Mouse (Mus musculus): ENCODE data around the gene Olfr101. TPM values are rescaled to one million over a fixed set of nuclear protein-coding genes. Genes with fewer than 3 reads are reported as not detected.

Gene Olfr101
- polyA plus RNA-seq, 1 experiment from 2014 or later, result not detected

Other genes with a start within 250 kb of the Olfr101 start
- gene Olfr90, start 215.8 kb downstream of the Olfr101 start, polyA plus RNA-seq (2014; fragmentation: Nextera tagmentation; extraction: Ambion mirVana), result not detected in 2 replicates
- not detected in 2 replicates for gene Olfr91, start 206.0 kb downstream of the Olfr101 start, polyA plus RNA-seq (2014; fragmentation: Nextera tagmentation; extraction: Ambion mirVana)
- gene Olfr92, start 184.2 kb downstream of the Olfr101 start, polyA plus RNA-seq (2014; fragmentation: Nextera tagmentation; extraction: Ambion mirVana), result not detected in 2 replicates
- gene Olfr93, start 142.8 kb downstream of the Olfr101 start, polyA plus RNA-seq (2014; fragmentation: Nextera tagmentation; extraction: Ambion mirVana), result not detected in 2 replicates
- gene Ubd, start 110.4 kb downstream of the Olfr101 start, polyA plus RNA-seq (2014; fragmentation: Nextera tagmentation; extraction: Ambion mirVana), result not detected in 2 replicates
- gene Olfr94, start 103.3 kb downstream of the Olfr101 start, polyA plus RNA-seq (2014; fragmentation: Nextera tagmentation; extraction: Ambion mirVana), result not detected in 2 replicates
- not detected in 2 replicates for gene Olfr95, start 91.2 kb downstream of the Olfr101 start, polyA plus RNA-seq (2014; fragmentation: Nextera tagmentation; extraction: Ambion mirVana)
- not detected in 2 replicates for gene Olfr96, start 84.2 kb downstream of the Olfr101 start, polyA plus RNA-seq (2014; fragmentation: Nextera tagmentation; extraction: Ambion mirVana)
- not detected in 2 replicates for gene Olfr97, start 67.0 kb downstream of the Olfr101 start, polyA plus RNA-seq (2014; fragmentation: Nextera tagmentation; extraction: Ambion mirVana)
- gene Olfr98, start 40.6 kb downstream of the Olfr101 start, polyA plus RNA-seq (2014; fragmentation: Nextera tagmentation; extraction: Ambion mirVana), result not detected in 2 replicates
- gene H2-M3, start 34.1 kb downstream of the Olfr101 start, polyA plus RNA-seq (2014; fragmentation: Nextera tagmentation; extraction: Ambion mirVana), result 1.1 and 2.1 TPM in 2 replicates
- not detected in 2 replicates for gene Olfr99, start 20.9 kb downstream of the Olfr101 start, polyA plus RNA-seq (2014; fragmentation: Nextera tagmentation; extraction: Ambion mirVana)
- gene Olfr102, start 12.7 kb upstream of the Olfr101 start, polyA plus RNA-seq (2014; fragmentation: Nextera tagmentation; extraction: Ambion mirVana), result not detected in 2 replicates
- gene Olfr103, start 35.4 kb upstream of the Olfr101 start, polyA plus RNA-seq (2014; fragmentation: Nextera tagmentation; extraction: Ambion mirVana), result not detected in 2 replicates
- not detected in 2 replicates for gene Olfr104-ps, start 55.3 kb upstream of the Olfr101 start, polyA plus RNA-seq (2014; fragmentation: Nextera tagmentation; extraction: Ambion mirVana)
- gene Olfr105-ps, start 74.7 kb upstream of the Olfr101 start, polyA plus RNA-seq (2014; fragmentation: Nextera tagmentation; extraction: Ambion mirVana), result not detected in 2 replicates
- gene Olfr106-ps, start 86.1 kb upstream of the Olfr101 start, polyA plus RNA-seq (2014; fragmentation: Nextera tagmentation; extraction: Ambion mirVana), result not detected in 2 replicates
- gene Olfr107, start 94.9 kb upstream of the Olfr101 start, polyA plus RNA-seq (2014; fragmentation: Nextera tagmentation; extraction: Ambion mirVana), result not detected in 2 replicates
- gene Olfr108, start 141.2 kb upstream of the Olfr101 start, polyA plus RNA-seq (2014; fragmentation: Nextera tagmentation; extraction: Ambion mirVana), result not detected in 2 replicates
- not detected in 2 replicates for gene Olfr109, start 154.6 kb upstream of the Olfr101 start, polyA plus RNA-seq (2014; fragmentation: Nextera tagmentation; extraction: Ambion mirVana)
- gene H2-M2, start 179.2 kb upstream of the Olfr101 start, polyA plus RNA-seq (2014; fragmentation: Nextera tagmentation; extraction: Ambion mirVana), result not detected in 2 replicates
- not detected in 2 replicates for gene Olfr110, start 188.2 kb upstream of the Olfr101 start, polyA plus RNA-seq (2014; fragmentation: Nextera tagmentation; extraction: Ambion mirVana)
- 0.08 TPM in 1 of 2 replicates, not detected in the other for gene Olfr111, start 203.7 kb upstream of the Olfr101 start, polyA plus RNA-seq (2014; fragmentation: Nextera tagmentation; extraction: Ambion mirVana)

Measured in heart, embryonic 14.5 days (tissue).